Mouse (Mus musculus) layer of hippocampus, adult 11-12 months (tissue): Measurements from ENCODE around the gene Rph3al.

Experiments used
- DNase-seq: peaks from one replicate; pipeline ENCODE4 v3.0.0; 2022; ENCODE audit warnings: low spot score

Rph3al gene

DNA sequence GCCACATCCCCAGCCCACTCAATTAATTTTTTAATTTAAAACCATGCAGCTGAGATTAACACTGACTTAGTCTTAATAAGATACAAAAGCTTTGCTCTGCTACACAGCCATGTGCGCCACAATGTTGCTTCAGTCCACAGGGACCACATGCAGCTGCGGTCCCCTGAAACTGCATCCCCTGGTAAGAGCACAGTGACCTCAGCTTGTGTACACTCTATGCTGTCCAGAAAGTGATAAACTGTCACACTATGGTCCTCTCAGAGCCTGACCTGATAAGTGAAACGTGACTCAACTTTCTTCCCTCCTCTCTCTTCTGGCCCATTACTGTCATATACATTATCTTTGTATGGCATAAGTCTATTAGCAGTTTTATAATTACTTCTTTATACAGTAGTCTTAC lies 12.2 kb upstream of the Rph3al start:
- no peak for DNase-seq

DNA sequence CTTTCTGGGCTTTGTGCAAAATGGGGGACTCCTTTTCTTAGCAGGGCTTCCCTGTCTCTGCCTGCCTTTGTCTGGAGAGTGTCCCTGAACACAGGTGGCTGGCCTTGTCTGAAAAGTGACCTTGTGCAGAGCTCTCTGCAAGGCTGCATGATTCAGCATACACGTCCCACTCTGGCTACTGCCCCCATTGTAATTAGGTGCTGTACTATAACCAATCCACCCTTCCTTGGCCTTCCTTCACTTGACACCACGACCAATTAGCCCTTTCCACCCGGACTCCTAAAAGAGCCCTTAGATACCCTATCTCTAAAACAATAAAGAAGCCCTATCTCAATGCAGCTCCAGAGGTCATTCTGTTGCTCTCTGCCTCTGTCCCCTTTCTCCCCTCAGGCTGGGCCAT lies 10.6 kb upstream of the Rph3al start:
- DNase-seq = no peak

DNA sequence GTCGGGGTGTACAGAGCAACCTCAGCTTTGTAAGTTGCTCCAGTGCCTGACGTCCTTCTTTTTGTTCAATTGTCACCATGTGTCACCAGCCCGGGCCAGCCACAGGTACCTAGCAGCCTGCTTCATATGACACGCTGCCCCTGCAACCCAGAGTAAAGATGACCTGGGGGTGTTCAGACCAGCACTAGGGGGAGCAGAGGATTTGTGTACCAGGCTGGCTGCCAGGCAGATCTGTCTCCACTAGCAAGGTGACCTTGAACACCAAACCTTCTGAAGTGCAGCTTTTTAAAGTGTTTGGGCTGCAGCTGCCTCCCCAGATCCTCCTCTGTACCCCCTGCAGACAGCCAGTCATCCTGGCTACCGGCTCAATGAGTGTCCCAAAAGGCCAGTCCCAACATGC lies 9.0 kb upstream of the Rph3al start:
- DNase-seq = no peak

- no peak for DNase-seq
These were observed 7.7 kb upstream of the Rph3al start for GRCm38 (mm10) chr11:75945805-75946450.

- no peak for DNase-seq
These were observed 808 bp downstream of the Rph3al start for GRCm38 (mm10) chr11:75937370-75937871.

DNA sequence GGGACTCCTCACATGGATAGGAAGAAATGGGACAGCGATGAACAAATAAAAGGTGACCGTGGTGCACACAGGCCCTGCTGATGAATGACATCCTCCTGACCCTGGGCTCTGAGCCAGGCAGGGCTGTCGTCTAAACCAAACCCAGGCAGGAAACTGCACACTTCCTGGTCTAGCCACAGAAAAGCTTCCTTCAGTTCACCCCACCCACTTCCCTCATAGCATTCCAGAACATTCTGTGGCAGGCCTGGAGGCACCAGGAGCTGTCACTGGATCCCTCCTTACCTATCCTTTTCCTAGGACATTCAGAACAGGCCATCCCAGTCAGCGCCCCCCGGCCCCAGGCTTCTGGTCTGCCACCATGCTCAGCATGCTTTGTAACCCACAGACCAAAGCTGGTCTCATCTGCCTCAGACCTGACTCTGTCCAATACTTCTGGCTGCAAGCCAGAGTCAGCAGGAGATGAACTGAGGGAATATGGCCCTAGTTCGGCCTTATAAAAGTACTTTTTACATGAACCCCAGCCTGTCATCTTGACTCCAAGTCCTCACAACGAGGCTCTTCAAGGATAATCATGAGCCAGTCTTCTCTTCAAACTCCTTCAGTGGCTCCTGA lies 2.3 kb downstream of the Rph3al start:
- DNase-seq = peak; percentile 33

GRCm38 (mm10) chr11:75934425-75934824 lies 3.8 kb downstream of the Rph3al start:
- no peak for DNase-seq

DNA sequence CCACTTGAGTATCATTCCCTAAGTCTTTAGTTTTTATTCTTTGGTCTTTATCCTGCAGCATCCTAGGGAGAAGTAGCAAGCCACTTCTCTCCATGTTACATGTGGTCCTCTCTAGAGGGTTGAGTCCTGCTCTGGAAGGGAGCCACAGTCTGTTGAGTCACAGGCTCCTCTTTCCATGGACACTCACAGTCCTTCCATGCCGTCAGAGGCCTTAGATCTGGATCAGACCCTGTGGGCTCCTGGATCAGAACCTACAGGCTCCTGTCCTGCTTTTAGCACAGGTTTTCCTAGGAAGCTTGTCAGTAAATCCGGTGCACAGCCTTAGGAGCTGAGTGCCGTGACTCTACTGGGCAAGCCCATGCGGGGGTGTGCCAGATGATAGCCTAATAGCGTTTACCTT lies 4.9 kb downstream of the Rph3al start:
- no peak for DNase-seq

DNA sequence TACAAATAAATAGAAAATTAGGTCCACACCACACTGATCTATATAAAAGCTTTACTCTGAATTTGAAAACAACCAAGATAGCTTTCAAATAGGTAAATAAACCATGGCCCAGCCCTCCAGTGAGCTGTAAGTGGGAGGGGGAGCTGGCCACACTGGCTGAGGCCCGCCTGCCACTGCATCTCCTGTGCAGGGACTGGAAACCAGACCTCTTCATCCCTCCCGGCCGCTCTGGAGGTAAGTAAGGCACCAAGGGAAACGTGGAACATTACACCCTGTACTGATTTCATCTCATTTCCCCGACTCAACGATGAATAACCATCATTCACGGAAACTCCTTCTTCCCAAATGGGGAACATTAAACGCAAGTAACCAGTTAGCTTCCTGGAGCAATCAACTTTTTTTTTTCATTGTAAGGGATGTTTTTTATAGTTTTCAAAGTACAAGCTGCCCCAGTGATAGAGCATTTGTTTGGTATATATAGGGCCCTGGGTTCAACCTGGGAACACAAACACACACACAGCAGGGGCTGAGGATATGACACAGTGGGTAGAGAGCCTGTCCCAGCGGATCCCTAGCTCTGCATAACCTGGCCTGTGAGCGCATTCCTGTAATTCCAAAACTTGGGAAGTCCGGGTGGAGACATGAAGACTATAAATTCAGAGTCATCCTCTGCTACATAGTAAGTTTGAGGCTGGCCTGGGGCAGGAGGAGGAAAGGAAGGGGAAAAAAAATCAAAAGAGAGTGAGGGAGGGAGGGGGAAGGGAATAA lies 7.1 kb downstream of the Rph3al start:
- DNase-seq = no peak

GRCm38 (mm10) chr11:75930208-75930607 lies 8.0 kb downstream of the Rph3al start:
- no peak for DNase-seq

DNA sequence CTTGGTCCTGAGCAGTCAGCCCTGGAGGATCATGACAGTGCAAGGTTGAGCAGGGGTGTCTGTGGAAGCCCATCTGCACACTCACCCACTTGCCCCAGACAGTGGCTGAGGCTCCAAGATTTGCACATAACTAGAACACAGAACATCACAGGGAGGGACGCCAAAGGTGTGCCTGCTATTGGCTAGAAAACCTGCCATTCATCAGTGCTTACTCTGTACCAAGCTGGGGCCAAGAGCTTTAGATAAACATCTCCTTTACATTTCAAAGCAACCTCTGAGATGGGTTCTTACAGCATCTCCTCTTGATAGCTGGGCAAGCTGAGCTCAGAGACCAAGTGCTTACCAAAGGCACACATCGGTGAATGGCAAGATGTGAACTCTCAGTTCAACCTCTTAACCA lies 10.3 kb downstream of the Rph3al start:
- DNase-seq = no peak

DNA sequence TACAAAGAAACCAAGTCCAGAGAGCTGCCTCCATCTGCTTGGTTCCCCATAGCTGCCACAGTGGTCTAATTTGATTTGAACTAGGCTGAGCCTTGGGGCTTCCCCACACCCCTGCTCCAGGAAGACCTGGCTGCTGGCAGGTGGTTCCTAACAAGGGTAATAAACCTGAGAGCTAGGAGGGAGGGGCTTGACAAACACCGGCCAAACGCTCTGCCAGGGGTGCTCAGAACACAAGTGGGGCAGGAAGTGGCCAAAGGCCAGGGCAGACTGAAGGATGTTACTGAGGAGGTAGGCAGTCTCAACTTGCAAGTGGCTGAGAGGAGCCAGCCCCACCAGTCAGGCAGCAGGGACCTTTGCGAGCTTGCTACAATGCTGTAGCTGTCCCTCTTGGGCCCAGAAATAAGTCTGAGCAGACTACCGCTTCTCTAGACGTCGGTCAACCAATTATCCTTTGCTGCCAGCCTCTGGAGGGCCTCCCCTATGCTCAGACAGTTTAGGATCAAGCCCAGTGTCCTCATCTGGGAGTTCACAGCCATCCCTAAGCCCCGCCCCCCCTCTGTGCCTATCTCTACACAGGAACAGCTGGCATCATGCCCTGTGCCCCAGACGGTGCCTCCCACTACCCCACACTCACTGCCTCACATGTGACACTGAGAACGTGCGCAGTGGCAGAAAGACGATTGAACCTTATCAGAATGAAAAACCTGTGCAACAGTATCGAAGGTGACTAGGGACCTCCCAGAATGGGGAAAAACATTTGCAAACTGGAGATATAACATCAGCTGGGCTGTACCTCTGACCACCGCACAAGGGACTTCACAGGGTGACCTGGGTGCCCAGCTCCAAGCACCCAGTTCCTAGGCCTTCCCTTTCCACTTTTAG lies 11.6 kb downstream of the Rph3al start:
- peak; percentile 55 for DNase-seq

GRCm38 (mm10) chr11:75925801-75926200 lies 12.4 kb downstream of the Rph3al start:
- DNase-seq = no peak

- no peak for DNase-seq
These were observed 15.5 kb downstream of the Rph3al start for GRCm38 (mm10) chr11:75922741-75923140.

DNA sequence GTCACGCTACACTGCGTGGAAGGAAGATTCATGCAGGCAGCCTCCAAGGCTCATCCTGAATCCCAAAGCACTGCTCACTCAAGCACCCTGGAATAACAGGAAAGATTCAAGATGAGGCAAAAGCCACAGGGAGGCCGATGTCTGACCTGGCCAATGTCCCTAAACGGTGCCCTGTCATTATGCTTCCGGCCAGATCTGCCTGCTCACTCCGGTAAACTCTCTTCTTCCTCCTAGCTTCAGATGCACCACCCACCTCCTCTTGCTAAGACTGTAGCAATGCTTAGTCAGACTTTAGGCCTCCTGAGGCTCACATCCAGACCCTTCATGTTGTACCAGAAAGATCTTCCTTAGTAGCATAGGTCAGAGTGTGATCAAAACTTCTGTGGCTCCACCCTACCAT lies 19.1 kb downstream of the Rph3al start:
- no peak for DNase-seq

DNA sequence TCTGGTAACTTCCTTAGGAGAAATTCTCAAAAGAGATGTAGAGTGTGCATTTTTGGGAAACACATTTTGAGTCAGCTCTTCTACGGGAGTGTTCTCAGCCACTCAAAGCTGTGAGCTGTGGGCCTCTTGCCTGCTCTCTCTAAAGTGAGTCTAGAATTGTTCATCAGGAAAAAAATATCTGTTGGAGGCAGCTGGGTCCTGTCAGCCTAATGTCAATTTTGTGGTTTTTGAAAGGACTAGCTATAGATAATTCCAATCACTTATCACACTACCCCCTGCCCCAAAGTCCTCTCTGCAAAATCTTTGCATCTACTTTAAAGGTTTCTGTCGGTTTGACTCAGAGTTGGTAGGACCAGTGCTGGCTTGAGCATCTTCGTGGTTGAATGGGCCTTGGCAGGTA lies 20.9 kb downstream of the Rph3al start:
- DNase-seq = no peak

DNA sequence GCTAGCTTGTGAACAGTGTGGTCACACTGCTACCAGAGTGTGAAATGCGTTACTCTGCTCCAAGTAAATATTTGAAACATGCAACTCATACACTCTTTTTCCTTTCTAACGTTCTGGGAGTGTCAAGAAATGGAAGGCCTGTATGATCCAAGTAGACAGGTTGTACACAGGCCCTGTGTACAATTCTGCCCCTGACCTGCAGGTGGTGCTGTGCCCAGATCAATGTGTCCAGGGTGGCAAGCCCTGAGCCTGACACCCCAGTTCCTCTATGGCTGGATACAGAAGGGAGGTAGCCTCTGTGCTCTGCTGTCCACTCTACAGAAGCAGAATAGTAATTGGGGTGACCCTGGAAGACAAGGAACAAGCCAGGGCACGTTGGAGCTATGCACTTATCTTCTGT lies 24.3 kb downstream of the Rph3al start:
- peak; percentile 32 for DNase-seq

DNA sequence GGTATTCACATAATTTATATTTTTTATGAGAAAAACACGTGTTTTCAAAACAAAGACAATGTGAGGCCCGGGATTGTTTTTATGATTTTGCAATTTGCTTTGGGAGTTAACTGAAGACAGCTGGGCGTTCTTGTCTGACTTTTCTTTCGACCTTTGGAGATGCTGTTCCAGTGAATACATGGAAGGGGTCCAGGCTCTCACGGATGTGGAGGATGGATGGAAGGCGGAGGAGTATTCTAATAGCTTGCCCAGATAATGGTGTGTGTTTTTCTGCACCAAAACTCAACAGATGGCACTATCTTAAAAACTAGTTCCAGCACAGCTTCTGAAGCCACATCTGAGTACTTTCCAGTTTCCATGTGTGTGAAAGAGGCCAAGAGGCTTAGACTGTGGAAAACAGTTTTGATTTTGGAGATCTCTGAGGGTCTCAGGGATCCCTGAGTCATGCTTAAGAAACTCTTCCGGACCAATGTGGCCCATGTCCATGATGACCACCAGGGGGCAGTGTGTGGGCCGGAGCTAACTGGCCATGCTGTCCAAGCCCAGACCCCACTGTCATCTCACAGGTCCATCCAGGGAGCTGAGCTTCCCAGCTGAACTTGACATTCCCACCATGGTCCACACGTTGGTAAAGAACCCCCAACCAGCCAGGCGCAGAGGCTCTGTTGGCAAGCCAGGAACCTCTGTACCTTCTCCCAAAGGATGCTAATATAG lies 25.1 kb downstream of the Rph3al start:
- DNase-seq = peak; percentile 47

DNA sequence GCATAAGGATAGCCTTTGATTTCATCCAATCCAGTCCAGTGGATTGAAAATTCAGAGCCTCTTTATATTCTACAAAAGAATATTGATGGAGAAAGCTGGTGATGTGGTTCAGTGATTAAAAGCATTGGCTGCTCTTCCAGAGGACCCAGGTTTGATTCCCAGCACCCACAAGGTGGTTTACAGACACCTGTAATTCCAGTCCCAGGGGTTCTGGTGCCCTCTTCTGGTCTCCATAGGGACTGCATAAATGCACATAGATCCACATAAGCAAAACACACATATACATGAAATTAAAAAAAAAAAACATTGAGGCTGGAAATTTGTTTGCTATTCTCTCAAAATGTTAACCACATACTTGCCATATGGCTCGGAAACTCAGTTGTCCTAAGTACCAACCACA lies 26.3 kb downstream of the Rph3al start:
- no peak for DNase-seq

- no peak for DNase-seq
These were observed 28.4 kb downstream of the Rph3al start for GRCm38 (mm10) chr11:75909702-75910429.

DNA sequence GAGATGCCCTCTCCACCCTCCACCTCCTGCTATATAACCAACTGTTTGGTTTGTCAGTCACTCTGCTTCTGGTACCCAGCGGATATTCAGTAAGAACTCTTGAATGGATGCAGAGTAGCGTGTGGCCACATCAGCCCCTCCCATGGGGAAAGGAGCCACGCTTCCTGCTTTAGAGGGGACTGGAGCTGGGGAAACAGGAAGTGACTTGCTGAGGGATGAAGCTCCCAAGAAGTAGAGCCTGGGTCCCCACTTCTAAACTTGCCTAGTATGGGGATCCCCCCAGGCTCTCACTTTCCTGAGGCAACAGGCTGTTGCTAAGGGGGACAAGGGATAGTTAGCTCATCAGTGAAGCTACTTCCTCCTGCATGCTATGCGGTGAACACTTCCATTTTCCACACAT lies 30.8 kb downstream of the Rph3al start:
- DNase-seq = no peak
